Mouse (Mus musculus) adrenal gland (tissue): ENCODE data around the gene Pin1.
"Not testable (repeated sequence)": the region's sequence is repeated elsewhere in the genome, so short reads cannot be mapped to it uniquely, and the experiment has no call there.

Experiments
- intact Hi-C: fragments of 180-260 bp; cut with DNase I; formaldehyde crosslinking; loops from one replicate; pipeline ENCODE4 v1.15.1; 2025
- long read RNA-seq, 2 experiments: library from polyadenylated mRNA; unstranded; transcript quantifications; one replicate each; pipeline ENCODE4 v2.0.0; 2020; ENCODE audit warnings: borderline replicate concordance in 1 of 2; ENCODE audit not compliant: insufficient replicate concordance in 1 of 2

Pin1 gene
- long read RNA-seq, experiment 1, transcript Pin1-201 (4 exons, 3,843 nt) = major isoform, 146 of 156 reads
- long read RNA-seq, experiment 1, partial matches to known transcripts = 4 of 156 reads
- long read RNA-seq, experiment 1, other reads (novel, unspliced or antisense) = 6 of 156 reads
- long read RNA-seq, experiment 2, transcript Pin1-201 (4 exons, 3,843 nt) = major isoform, 187 of 191 reads
- long read RNA-seq, experiment 2, partial matches to known transcripts = 2 of 191 reads
- long read RNA-seq, experiment 2, other reads (novel, unspliced or antisense) = 2 of 191 reads

DNA sequence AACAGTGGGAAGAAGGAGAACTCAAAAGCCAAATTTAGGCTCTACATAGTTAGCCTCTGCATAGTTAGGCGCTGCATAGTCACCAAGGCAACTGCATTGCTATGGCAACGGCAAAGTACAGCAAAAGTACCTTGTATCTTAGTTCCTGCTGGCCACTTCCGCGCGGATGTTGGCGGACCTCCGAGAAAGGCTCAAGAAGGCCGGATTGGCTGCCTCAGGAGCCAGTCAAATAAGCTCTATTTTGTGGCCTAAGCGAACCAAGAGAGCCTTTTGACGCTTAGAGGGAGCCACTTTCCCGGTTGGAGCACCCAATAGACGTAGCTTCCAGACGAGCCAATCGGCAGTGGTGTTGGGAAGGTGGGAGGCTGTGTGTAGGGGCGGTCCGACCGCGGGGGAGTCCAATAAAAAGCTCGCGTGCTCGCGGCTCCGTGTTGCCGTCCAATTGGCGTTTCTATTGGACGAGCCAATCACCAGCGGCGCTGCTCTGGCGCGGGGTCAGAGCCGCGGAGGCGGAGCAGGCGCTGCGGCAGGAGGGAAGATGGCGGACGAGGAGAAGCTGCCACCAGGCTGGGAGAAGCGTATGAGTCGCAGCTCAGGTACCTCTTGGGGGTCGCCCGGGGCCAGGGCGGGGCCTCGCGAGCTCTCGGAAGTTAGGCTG is at the start of gene Pin1:
Pin1 (plus strand) TSS at position 494 of the 658 bp plus-strand sequence.
- intact Hi-C loops = no loop called here

DNA sequence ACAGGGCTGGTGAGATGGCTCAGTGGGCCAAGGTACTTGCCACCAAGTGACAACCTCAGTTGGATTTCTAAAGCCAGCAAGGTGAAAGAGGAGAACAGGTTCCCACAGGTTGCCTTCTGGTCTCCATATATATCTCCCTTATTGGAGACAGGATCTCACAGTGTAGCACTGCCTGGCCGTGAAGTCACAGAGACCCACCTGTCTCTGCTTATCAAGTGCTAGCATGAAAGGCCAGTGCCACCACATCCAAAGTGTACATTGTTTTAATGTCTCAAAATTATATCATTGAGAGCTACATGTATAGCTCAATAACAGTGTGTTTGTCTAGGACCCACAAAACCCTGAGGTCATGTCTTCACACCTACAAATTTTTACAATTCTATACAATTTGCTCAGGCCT is 45.6 kb upstream of the Pin1 start:
- intact Hi-C loops = no loop called here

DNA sequence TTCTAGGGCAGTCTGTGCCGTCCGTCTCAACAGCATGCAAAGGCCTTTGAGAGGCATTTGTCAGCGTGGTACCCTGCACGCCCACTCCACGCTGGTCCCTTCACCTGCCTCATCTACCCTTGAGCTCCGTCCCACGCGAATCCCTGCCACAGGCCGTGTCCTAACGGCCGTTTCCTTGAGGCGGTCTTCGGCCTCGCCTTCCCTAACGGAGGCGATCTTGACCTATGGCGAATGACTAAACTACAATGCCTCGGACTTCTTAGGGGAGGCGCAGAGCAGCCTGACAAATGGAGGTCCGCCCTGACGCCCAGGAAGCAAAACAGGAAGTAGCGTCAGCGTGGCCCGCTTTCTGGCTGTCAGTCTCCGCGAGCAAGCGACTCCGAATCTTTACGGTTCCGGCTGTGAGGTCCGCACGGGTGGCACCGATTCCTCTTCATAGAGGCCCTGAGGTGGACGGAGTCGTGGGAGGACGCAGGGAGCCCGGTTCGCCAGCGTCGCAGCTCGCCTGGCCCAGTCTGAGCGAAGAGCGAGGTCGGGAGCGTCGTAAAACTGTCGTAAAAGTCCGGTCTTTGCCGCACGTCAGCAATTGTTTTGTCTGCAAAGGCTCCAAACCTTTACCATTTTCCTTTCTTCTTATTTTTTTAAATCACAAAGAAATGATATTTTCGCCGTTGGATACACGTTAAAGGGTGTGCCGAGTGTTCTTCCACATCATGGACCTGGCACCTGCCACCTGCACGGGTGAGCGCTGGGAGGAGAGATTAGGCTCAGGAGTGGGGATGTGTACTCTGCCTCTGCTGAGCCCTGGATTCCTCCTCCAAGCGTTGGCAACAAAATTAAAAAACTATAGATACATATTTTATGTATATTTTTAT is 44.6 kb upstream of the Pin1 start:
- intact Hi-C loops = no loop called here

DNA sequence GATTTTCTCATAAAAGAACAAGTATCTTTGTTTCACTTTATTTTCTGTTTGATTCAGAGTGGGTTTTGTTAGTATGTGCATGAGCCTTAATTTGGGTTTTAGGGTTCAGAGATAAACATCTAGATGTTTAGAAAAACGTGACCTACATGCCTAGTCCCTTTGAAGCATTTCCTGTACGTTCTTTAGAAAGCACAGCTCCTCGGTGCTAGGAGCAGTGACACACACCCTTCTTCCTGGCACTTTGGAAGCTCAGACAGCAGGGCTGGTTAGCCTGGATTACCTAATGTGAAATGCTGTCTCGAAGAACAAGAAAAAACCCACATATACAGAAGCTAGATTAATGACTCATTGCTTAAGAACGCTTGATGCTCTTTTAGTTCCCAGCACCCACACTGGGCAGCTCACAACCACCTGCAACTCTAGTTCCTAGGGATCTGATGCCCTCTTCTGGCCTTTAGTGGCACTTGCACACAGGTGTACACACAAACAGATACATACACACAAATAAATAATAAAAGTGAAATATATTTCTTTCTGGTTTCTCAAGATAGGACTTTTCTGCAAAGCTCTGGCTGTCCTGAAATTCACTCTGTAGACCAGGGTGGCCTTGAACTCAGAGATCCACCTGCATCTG is 41.9 kb upstream of the Pin1 start:
- intact Hi-C loops = no loop called here

DNA sequence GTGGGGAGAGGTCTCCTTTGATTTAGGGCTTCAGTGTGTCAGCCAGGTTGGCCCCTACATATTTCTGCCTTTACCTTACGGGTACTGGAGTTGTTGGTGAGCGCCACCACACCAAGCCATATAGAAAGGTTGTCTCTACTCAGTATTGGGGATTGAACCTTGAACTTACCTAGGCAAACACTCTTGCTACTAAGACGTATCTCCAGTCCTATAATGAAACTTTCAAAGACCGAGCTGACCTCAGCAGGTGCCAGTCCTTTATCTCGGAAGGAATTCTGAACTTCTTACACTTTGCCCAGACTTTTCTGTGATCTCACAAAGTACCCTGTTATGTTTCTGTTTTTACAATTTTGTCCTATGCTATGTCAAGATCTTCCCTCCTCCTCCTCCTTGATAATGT is 39.9 kb upstream of the Pin1 start:
- intact Hi-C loops = no loop called here

DNA sequence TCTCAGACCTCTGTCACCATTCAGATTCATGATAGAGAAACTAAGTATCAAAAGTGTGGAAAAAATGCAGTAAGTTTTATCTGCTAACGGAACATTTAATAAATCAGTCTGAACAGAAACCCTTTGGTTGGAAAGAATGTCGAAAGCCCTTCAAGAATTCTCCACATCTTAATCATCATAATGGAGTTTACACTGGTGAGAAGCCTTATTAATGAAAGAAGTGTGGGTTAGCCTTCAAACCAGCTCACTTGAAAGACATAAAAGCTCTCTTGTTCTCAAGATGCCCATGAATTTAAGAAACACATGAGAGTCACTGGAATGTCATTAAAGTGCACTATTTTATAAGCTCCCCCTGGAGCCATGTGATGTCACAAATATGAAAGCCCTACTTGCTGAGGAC is 35.2 kb upstream of the Pin1 start:
- intact Hi-C loops = no loop called here

DNA sequence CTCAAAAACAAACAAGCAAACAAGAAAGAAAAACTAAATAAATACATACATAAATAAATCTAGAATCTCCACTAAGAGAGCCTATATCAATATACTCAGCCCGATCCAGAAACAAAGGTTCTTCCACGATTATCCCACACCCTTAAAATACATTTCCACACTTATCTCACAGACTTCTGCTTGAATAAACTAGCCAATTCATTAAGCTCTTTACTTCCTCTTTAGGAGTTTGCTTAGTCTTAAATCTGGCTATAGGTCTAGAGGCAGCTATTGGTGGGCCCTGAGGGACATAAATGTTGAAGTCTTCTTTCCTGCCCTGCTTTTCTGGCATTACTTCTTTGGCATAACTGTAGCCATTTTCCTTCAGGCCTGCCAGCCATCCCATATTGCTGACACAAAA is 20.6 kb upstream of the Pin1 start:
- intact Hi-C loops = no loop called here

DNA sequence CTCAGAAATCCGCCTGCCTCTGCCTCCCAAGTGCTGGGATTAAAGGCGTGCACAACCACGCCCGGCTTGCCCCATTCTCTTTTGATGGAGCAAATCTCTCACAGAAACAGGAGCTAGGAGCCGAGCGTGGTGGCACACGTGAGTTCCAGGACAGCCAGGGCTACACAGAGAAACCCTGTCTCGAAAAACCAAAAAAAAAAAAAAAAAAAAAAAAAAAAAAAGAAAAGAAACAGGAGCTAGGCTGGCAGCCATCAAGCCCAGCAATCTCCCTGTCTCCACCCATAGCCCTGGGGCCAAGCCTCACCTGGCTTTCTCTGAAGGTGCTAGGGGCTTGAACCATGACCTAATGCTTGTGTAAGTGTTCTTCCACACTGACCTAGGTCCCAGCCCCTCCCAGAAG is 16.2 kb upstream of the Pin1 start:
- intact Hi-C loops = not testable (repeated sequence)

DNA sequence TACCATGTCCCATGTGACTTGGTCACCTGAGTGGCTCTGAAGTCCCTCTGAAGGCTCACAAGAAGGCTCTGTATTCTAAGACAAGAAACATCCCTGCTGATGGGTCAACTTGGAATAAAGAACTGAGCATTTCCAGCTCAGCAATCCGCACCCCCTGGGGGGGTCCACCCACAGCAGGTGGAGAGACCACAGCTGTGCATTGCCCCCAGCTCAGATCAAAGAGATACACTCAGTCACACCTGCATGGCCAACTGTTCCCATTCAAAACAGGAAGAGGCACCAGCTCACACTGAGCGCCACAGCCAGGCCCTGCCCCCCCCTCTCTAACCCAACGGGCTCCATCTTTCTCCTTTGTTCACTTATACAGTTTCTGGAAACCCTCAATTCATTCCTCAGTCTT is 15.6 kb upstream of the Pin1 start:
- intact Hi-C loops = no loop called here

DNA sequence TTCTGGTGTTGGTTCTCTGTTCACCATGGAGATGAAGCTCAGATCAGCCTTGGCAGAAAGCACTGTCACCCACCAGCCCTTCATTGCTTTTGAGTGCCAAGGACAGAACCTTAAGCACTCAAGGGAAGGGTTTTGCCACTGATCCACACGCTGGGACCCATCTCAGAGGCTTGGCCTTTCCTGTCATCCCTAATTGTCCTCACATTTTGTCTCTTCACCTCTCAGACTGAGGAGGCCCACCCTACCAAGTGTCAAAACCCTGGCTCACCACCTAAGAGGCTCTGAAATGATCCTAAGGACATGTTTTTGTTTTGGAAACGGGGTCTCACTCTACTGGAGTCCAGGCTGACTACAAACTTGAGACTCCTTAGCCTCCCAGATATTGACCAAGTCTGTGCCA is 15.1 kb upstream of the Pin1 start:
- intact Hi-C loops = no loop called here

DNA sequence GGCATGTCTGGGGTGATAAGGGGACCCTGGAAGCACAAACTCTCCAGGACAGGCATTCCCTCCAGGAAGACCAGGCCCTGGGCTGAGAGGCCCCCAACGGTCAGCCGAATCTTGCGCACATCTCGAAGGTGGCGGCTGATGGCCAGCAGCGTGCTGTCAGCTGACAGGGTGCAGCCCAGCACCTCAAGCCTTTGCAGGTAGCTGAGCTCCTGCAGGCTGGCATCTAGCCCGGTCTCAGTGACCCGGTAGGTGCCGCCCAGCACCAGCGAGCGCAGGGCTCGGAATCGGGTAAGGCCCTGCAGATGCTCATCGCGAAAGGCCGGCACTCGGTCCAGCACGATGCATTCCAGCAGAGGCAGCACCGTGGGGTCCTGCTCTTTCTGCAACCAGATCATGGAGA is 13.3 kb upstream of the Pin1 start:
- intact Hi-C loops = no loop called here

DNA sequence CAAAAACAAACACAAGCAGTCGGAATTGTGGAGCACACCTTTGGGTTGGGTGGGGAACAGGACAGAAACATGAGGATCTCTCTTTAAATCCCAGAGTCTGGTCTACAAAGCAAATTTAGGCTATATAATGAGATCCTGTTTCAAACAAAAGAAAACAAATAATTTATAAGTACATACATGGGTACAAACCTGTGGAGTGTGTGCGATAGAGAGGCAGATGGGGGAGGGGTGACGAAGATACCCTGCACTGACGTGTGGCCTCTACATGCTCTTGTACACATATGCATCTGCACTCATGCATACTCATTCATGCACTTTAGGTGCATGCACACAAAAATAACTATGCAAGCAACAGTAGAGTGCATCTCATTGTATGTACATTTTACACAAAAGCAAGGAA is 12.4 kb upstream of the Pin1 start:
- intact Hi-C loops = no loop called here

DNA sequence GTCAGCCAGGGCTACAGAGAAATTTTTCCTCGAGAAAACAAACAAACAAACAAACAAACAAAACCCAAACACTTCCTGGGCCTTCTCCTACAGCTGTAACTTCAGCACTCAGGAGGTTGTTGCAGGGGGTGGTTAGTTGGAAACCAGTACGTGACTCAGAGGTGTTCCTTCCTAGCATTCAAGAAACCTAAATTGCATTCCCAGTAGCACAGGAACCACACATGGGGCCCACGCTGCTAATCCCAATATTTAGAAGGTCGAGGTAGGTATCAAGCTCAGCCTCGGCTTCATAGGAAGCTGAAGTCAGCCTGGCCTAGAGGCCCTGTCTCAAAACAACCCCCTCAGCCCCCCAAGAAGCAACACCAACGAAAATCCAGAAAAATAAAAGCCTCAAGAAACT is 10.4 kb upstream of the Pin1 start:
- intact Hi-C loops = loop anchor here (10.0 kb wide), 1 partner anchor 177 kb away; the partner anchor contains the start of gene Zfp26

DNA sequence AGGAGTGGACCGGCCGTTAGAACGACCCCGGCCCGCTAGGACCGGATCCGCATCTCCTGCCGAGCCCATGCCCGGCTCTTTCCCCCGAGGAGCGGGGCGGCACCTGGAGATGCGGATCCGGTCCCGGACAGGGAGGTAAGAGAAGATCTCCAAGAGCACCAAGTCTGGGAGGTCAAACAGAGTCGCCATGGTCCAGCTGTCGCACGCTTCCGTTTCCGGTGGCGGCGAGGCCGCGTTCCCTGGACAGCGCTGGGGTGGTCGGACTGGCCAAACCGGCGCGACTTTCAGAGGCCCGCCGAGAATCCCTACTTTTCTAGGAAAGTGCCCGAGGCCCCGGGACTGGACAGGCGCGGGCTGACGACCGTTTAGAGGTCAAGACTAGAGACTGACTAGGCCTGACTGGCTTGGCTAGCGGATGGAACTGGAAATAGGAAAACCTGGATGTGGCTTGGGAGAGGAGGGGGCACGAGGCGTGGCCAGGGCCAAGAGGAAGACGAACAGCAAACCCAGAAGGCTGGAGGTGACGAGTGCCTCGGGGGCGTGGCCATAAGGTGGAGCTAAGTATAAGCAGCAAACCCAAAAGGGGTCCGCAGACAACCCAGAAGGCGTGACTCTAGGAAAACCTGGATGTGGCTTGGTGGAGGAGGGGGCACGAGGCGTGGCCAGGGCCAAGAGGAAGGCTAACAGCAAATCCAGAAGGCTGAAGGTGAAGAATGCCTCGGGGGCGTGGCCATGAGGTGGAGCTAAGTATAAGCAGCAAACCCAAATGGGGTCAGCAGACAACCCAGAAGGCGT is 9.6 kb upstream of the Pin1 start, which contains the start of gene Ubl5:
Ubl5 (plus strand) TSS at position 778 of the 795 bp plus-strand sequence.
- intact Hi-C loops = loop anchor here (10.0 kb wide), 1 partner anchor 177 kb away; the partner anchor contains the start of gene Zfp26

DNA sequence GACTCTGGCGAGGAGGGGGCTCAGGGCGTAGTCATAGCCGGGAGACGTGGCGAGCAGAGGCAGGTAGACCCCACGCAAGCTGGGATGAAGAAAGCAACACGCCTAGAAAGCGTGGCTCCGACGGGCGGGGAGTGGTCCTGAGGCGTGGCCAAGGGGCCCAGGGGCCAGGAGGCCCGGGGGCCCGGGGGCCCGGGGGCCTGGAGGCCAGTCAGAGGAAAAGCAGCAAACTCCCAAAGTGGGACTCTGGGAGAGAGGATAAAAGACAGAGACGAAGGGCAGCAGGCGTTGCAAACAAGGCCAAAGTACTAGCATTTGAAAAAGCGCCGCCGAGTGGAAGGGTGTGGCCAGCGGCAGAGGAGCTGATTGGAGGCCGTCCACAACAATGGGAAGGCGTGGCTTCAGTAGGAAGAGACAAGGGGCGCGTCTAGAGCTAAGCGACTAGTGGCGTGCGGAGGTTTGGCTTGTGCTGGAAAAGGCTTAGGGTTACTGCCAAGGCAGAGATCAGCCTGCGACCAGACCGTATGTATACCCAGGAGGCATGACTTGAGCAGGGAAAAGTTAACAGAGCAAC is 8.9 kb upstream of the Pin1 start:
- intact Hi-C loops = loop anchor here (10.0 kb wide), 1 partner anchor 178 kb away; the partner anchor contains the start of gene Zfp26

DNA sequence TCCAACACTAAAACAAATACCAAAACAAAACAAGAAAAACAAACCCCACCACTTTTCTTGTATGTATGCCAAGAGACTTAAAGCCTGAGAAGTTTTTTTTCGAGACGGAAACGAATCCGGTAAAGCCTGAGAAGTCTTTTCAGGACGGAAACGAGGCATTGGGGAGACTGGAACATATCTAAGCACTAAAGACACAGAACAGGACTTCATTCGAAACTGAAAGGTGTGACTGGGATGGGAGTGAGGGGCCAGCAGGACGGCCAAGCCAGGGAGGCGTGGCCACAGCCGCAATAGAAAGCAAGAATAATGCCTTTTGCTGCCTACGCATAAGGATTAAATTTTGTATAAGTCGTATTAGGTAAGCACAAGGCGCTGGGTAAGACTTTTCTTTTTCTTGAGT is 8.1 kb upstream of the Pin1 start:
- intact Hi-C loops = loop anchor here (10.0 kb wide), 1 partner anchor 179 kb away; the partner anchor contains the start of gene Zfp26

DNA sequence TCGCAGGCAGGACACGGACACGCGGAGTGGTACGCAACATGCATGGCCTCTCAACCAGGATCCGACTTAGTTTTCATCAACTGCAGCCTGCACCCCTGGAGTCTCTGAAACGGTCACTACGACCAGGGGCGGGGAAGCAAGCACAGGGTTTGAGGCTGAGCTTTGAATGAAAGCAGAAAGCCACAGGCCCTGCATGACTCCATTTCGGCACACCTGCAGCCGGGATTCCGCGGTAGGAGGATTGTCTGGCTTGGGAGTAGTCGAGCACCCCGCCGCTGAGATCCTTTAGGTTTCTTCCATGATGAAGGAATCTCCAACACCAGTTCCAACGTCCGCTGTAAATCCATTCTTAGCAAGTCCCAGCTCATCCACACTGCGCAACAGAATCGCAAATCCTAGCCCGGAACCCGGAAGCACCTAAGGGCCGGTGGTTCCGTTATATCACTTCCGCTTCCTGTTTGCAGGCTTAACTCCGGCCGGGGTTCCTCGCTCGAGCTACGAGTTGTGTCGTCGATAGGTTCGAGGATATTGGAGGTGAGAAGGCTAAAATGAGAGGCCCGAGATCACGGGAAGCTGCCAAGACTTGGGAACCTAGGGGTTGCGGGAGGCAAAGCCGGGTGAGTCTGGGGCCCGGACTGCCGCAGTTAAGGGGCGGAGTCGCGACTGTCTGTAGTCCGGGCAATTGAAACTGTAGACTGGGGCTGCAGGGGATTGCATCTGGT is 7.4 kb upstream of the Pin1 start, which contains the start of gene Fbxl12:
Fbxl12 (minus strand) TSS at position 408 of the 722 bp plus-strand sequence.
- intact Hi-C loops = loop anchor here (10.0 kb wide), 1 partner anchor 180 kb away; the partner anchor contains the start of gene Zfp26

DNA sequence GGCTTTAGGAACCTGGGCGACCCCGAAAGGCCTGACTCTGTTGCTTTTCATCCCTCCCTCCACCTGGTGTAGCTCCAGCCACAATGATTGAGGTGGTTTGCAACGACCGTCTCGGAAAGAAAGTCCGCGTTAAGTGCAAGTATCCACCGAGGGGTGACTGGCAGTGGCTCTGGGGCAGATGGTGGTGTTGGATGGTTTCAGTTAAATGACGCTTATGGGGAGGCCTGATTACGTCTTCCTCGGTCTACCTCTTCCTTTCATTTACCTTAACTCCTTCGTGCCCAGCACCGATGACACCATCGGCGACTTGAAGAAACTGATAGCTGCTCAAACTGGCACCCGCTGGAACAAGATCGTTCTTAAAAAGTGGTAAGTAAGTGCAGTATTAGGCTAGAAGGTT is 6.8 kb upstream of the Pin1 start:
- intact Hi-C loops = loop anchor here (10.0 kb wide), 1 partner anchor 180 kb away; the partner anchor contains the start of gene Zfp26

DNA sequence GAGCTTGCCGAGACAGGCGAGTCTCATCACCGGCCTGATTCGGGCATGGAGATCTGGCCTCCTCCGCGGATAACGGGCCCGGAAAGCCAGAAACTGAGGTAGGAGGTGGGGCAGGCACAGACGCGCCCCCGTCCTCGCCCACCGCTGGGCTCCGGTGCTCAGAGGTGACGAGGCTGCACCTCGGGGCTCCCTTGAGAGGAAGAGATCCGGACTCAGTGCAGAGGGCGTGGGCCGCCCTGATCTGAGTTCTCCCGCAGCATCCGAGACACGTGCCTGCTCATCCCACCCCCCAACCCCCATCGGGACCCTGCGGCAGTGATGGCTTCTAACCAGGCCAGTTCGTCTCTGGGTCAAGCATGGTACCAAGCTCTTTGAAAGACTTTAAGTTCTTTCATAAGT is 364 bp downstream of the Pin1 start:
- intact Hi-C loops = no loop called here
